Mouse (Mus musculus) stomach, postnatal 0 days (tissue): ENCODE results near the gene Pgbd5.

ENCODE experiments used
- CTCF ChIP-seq: IDR thresholded peaks from 2 replicates; pipeline ENCODE4 v1.5.1; 2016; ENCODE audit warnings: antibody characterized with exemption, low read depth, mild to moderate bottlenecking, moderate library complexity
- EP300 ChIP-seq: optimal IDR thresholded peaks from 2 replicates; pipeline ENCODE3; 2016; ENCODE audit warnings: antibody characterized with exemption

- TF ChIP-seq EP300, result no peak
- TF ChIP-seq CTCF, result no peak
Observed at GRCm38 (mm10) chr8:124463111-124463510, 23.7 kb upstream of the Pgbd5 start.
